Mouse (Mus musculus) testis, adult 2 months (tissue): ENCODE results near the gene Acyp1.

Experiments
- CTCF ChIP-seq: fragments of 200-500 bp; IDR thresholded peaks from 2 replicates; pipeline ENCODE4 v1.5.1; 2012; ENCODE audit warnings: low read depth, mild to moderate bottlenecking, inconsistent platforms, low read length, moderate library complexity; ENCODE audit not compliant: control insufficient read depth, insufficient read depth, insufficient replicate concordance
- POLR2A ChIP-seq: fragments of 200-500 bp; IDR thresholded peaks from 2 replicates; pipeline ENCODE4 v1.6.1; 2012; ENCODE audit warnings: low read depth, mild to moderate bottlenecking, inconsistent platforms, low read length, moderate library complexity; ENCODE audit not compliant: control insufficient read depth

DNA sequence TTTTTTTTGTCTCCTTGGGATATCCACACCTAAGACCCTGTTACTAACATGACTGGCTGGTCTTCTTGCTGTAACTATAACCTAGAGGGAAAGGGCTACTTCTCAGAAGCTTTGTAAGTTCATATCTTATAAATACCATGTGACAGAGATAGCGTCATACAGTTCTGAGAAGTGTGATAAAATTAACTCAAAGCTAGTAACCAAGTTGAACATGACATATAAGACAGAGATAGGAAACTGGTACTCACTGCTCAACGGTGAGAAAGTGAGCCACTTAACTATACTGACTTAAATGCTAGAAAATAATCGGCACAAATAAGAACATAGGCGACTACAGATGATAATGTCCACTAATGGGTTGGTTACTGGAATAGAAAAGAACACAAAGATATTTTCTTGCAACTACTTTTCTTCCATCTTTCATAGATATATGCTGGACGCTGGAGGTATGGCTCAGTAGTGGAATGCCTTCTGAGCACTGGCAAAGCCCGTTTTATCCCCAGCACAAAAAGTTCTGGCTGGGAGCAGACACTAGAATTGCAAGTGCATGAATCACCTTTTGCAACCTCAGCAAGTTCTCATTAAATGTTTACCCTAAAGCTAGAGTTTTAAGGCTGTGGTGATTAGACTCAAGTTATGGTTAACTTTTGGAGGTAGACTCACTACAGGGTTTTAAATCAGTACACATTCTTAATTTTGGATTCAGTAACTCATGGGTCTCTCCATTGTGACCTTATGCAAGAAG is 49.5 kb upstream of the Acyp1 start:
- no peak for TF ChIP-seq CTCF
- no peak for TF ChIP-seq POLR2A
